Mouse (Mus musculus) midbrain, embryonic 16.5 days (tissue): ENCODE measurements at regions not wholly inside any gene's neighbourhood (a gene's known extent, or its start where the extent isn't known, plus 50 kb on each side); places are given as distances from the start of the nearest gene placed in this dataset.

Source experiments
- ATAC-seq: fragments of 200-750 bp; cut with Nextera tagmentation; 2 replicates; pipeline ENCODE4 v1.8.0; 2017; ENCODE audit warnings: moderate TSS enrichment
- H3K27ac ChIP-seq: fragments of 300-500 bp; sonication (generic); 2 replicates; pipeline ENCODE4 v1.5.1; 2014; ENCODE audit warnings: mild to moderate bottlenecking, low read length, mixed read lengths
- H3K27me3 ChIP-seq: fragments of 300-500 bp; sonication (generic); 2 replicates; pipeline ENCODE4 v1.6.1; 2014; ENCODE audit warnings: low read depth, low read length, mixed read lengths; ENCODE audit not compliant: control insufficient read depth, insufficient read depth
- H3K36me3 ChIP-seq: fragments of 300-500 bp; sonication (generic); 2 replicates; pipeline ENCODE4 v1.6.1; 2014; ENCODE audit warnings: mild to moderate bottlenecking, low read length, moderate library complexity, mixed read lengths; ENCODE audit not compliant: control insufficient read depth, insufficient read depth
- H3K4me1 ChIP-seq: fragments of 300-500 bp; sonication (generic); 2 replicates; pipeline ENCODE4 v1.6.1; 2014; ENCODE audit warnings: mild to moderate bottlenecking, low read length, mixed read lengths; ENCODE audit not compliant: control insufficient read depth, insufficient read depth
- H3K4me2 ChIP-seq: fragments of 300-500 bp; sonication (generic); 2 replicates; pipeline ENCODE4 v1.6.1; 2014; ENCODE audit warnings: mild to moderate bottlenecking, low read length, mixed read lengths
- H3K4me3 ChIP-seq: fragments of 300-500 bp; sonication (generic); 2 replicates; pipeline ENCODE4 v1.5.1; 2014; ENCODE audit warnings: low read depth, mild to moderate bottlenecking, low read length, moderate library complexity, mixed read lengths
- H3K9ac ChIP-seq: fragments of 300-500 bp; sonication (generic); 2 replicates; pipeline ENCODE4 v1.6.1; 2014; ENCODE audit warnings: low read depth, low read length, mixed read lengths
- H3K9me3 ChIP-seq: fragments of 300-500 bp; sonication (generic); replicated peaks from 2 replicates; pipeline ENCODE4 v1.6.1; 2014; ENCODE audit warnings: mild to moderate bottlenecking, low read length, mixed read lengths; ENCODE audit not compliant: control insufficient read depth, poor library complexity, severe bottlenecking
- WGBS: fragments of 180-500 bp; shearing (Covaris S2); extraction: QIAGEN DNeasy Blood & Tissue Kit; methylation state at CpG from one replicate; pipeline ENCODE4 v1.1.7; 2014; 5-methylcytosine and 5-hydroxymethylcytosine counted together

- H3K27ac ChIP-seq, result no peak overlapping the region
- no peaks in the 10 kb centered on the region for H3K27me3 ChIP-seq
- 93% methylated on average over 6 of the region's 6 CpGs for WGBS
- ATAC-seq, result no peak
- H3K4me1 ChIP-seq, result peaks cover 13% of the 10 kb centered on the region
- no peak overlapping the region for H3K4me2 ChIP-seq
- H3K9ac ChIP-seq, result no peak overlapping the region
- no peak overlapping the region for H3K4me3 ChIP-seq
- no peaks in the 10 kb centered on the region for H3K36me3 ChIP-seq
- H3K9me3 ChIP-seq, result no peaks in the 10 kb centered on the region
These were observed 89.8 kb downstream of the Zfp36l2 start for GRCm38 (mm10) chr17:84097871-84098430.

- Histone ChIP-seq H3K27me3 (no peaks in the 10 kb centered on the region), H3K9me3 (no peaks in the 10 kb centered on the region), H3K36me3 (no peaks in the 10 kb centered on the region), H3K4me3 (no peak overlapping the region), H3K4me2 (peak overlapping the region; percentile 83; the same call in 1 of the 2 replicates), H3K27ac (peak overlapping the region; percentile 81), H3K4me1 (peaks cover 13% of the 10 kb centered on the region), H3K9ac (no peak overlapping the region; the same call in 1 of the 2 replicates)
- no peak for ATAC-seq
- 36% methylated on average over 13 of the region's 13 CpGs for WGBS
These were observed 90.5 kb downstream of the Zfp36l2 start for GRCm38 (mm10) chr17:84097286-84097685.

GRCm38 (mm10) chr17:84096345-84097260 lies 91.1 kb downstream of the Zfp36l2 start:
- peak overlapping the region; percentile 83 for H3K4me2 ChIP-seq
- H3K27me3 ChIP-seq, result no peaks in the 10 kb centered on the region
- H3K27ac ChIP-seq, result peak overlapping the region; percentile 81
- H3K9ac ChIP-seq, result peak overlapping the region; percentile 77
- ATAC-seq, result peak; percentile 91
- H3K4me3 ChIP-seq, result peak overlapping the region; percentile 42
- peaks cover 13% of the 10 kb centered on the region for H3K4me1 ChIP-seq
- H3K36me3 ChIP-seq, result no peaks in the 10 kb centered on the region
- no peaks in the 10 kb centered on the region for H3K9me3 ChIP-seq
- WGBS, result 1% methylated on average over 59 of the region's 59 CpGs

GRCm38 (mm10) chr17:84095829-84096228 lies 91.9 kb downstream of the Zfp36l2 start:
- H3K4me2 ChIP-seq, result no peak overlapping the region
- peak; percentile 12; the same call in 1 of the 2 replicates for ATAC-seq
- WGBS, result 13% methylated on average over 4 of the region's 4 CpGs
- H3K9me3 ChIP-seq, result no peaks in the 10 kb centered on the region
- no peak overlapping the region; the same call in 1 of the 2 replicates for H3K4me3 ChIP-seq
- peak overlapping the region; percentile 81; the same call in 1 of the 2 replicates for H3K27ac ChIP-seq
- H3K27me3 ChIP-seq, result no peaks in the 10 kb centered on the region
- peaks cover 13% of the 10 kb centered on the region for H3K4me1 ChIP-seq
- no peak overlapping the region for H3K9ac ChIP-seq
- H3K36me3 ChIP-seq, result no peaks in the 10 kb centered on the region

- Histone ChIP-seq H3K27me3 (no peaks in the 10 kb centered on the region), H3K36me3 (no peaks in the 10 kb centered on the region), H3K4me3 (no peak overlapping the region), H3K4me2 (no peak overlapping the region), H3K4me1 (peaks cover 10% of the 10 kb centered on the region), H3K27ac (no peak overlapping the region), H3K9me3 (no peaks in the 10 kb centered on the region), H3K9ac (no peak overlapping the region)
- WGBS, result 82% methylated on average over 2 of the region's 2 CpGs
- ATAC-seq, result no peak
These were observed 92.7 kb downstream of the Zfp36l2 start for GRCm38 (mm10) chr17:84095089-84095488.

- no peak overlapping the region for H3K4me3 ChIP-seq
- no peaks in the 10 kb centered on the region for H3K4me1 ChIP-seq
- no peak overlapping the region for H3K4me2 ChIP-seq
- H3K27me3 ChIP-seq, result no peaks in the 10 kb centered on the region
- H3K36me3 ChIP-seq, result no peaks in the 10 kb centered on the region
- no peak for ATAC-seq
- H3K9me3 ChIP-seq, result no peaks in the 10 kb centered on the region
- no peak overlapping the region for H3K27ac ChIP-seq
- 82% methylated on average over 12 of the region's 12 CpGs for WGBS
- no peak overlapping the region for H3K9ac ChIP-seq
These were observed 101.4 kb downstream of the Zfp36l2 start for GRCm38 (mm10) chr17:84086394-84086793.

GRCm38 (mm10) chr17:84085721-84086120 lies 102.0 kb downstream of the Zfp36l2 start:
- Histone ChIP-seq H3K36me3 (no peaks in the 10 kb centered on the region), H3K27me3 (no peaks in the 10 kb centered on the region), H3K4me1 (no peaks in the 10 kb centered on the region), H3K4me2 (no peak overlapping the region), H3K9me3 (no peaks in the 10 kb centered on the region), H3K9ac (no peak overlapping the region), H3K4me3 (no peak overlapping the region), H3K27ac (no peak overlapping the region)
- 21% methylated on average over 7 of the region's 7 CpGs for WGBS
- ATAC-seq, result no peak

GRCm38 (mm10) chr17:84085232-84085631 lies 102.5 kb downstream of the Zfp36l2 start:
- H3K9ac ChIP-seq, result no peak overlapping the region
- H3K4me3 ChIP-seq, result no peak overlapping the region
- WGBS, result 61% methylated on average over 10 of the region's 10 CpGs
- H3K4me1 ChIP-seq, result no peaks in the 10 kb centered on the region
- H3K27ac ChIP-seq, result no peak overlapping the region
- H3K36me3 ChIP-seq, result no peaks in the 10 kb centered on the region
- no peak overlapping the region for H3K4me2 ChIP-seq
- H3K9me3 ChIP-seq, result no peaks in the 10 kb centered on the region
- no peak for ATAC-seq
- no peaks in the 10 kb centered on the region for H3K27me3 ChIP-seq
